Mouse (Mus musculus) bone marrow macrophage, adult 2 months (primary cell): ENCODE data around the gene Poc1a.

Experiments used
- CTCF ChIP-seq: IDR thresholded peaks from 2 replicates; pipeline ENCODE4 v1.5.1; 2012; ENCODE audit warnings: low read depth, mild to moderate bottlenecking, low read length, moderate library complexity
- POLR2A ChIP-seq: IDR thresholded peaks from 2 replicates; pipeline ENCODE4 v1.6.1; 2012; ENCODE audit warnings: mild to moderate bottlenecking, low read depth, low read length, borderline replicate concordance

- TF ChIP-seq POLR2A (no peak), CTCF (peak; percentile 97)
Observed at GRCm38 (mm10) chr9:106306662-106307351, 25.9 kb downstream of the Poc1a start.
